Mouse (Mus musculus): Measurements from ENCODE around the gene Dnm2. TPM values are rescaled to one million over a fixed set of nuclear protein-coding genes. Genes with fewer than 3 reads are reported as not detected.

Gene Dnm2
- total RNA-seq, 2 experiments from 2014 or later: 63.4 to 89.9 TPM

GRCm38 (mm10) chr9:21428178-21428577, 3.5 kb downstream of the Dnm2 start:
- ATAC-seq (replicated peaks; ENCODE audit: poor library complexity): no peak

DNA sequence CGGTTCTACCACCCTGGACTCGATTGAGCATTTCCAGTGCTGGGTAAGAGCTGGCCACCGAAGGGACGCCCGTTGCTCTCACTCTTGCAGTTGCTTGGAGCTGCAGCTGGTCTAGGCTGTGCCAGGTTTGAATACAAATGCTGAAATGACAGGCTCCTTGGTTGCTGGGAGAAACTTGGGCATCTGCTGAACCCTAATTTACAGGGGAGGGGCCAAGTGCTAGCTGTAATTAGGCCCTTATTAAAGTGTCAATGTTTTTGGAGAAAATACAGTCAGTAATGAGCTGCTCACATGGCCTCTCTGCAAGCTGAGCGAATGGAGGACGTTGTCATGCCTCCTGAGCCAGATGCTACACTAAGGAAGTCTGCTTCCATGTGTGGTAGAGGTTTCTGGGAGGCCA, 6.0 kb downstream of the Dnm2 start:
- ATAC-seq (replicated peaks; ENCODE audit: poor library complexity): no peak

- no peak for ATAC-seq (replicated peaks; ENCODE audit: poor library complexity)
Observed at GRCm38 (mm10) chr9:21432066-21432465, 7.4 kb downstream of the Dnm2 start.

DNA sequence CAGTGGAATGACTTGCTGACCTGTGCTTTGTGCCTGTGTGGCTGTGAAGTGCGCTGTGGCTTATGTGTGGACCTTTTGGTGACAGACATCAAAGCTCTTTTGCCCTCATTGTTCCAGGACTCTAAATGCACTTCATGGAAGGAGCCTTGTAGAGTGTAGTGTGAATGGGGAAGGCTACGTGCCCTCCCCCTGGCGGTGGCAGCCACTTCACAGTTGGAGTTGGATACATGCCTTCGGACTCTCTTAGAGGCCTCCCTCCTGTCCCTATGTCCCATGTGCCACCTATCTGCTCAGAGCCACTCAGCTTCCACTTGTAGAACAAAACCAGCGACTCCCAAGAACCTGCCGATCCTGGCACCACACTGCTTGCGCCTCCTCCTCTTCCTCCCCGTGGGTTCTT, 9.1 kb downstream of the Dnm2 start:
- no peak for ATAC-seq (replicated peaks; ENCODE audit: poor library complexity)

DNA sequence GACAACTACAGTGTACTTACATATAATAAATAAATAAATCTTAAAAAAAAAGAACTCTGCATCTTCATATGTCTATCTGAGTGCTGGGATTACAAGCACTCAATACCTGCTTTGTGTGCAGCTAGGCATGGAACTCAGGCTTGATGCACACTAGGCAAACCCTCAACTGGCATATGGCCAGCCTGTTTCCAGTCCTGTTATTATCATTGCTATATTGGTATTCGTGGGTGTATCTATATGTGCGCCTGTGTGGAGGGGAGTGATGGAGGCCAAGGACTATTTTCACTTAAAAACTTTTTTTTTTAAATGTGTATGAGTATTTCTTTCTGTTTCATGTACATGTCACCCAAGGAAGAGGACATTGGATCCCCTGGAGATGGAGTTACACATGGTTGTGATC, 9.7 kb downstream of the Dnm2 start:
- ATAC-seq (replicated peaks; ENCODE audit: poor library complexity): no peak

DNA sequence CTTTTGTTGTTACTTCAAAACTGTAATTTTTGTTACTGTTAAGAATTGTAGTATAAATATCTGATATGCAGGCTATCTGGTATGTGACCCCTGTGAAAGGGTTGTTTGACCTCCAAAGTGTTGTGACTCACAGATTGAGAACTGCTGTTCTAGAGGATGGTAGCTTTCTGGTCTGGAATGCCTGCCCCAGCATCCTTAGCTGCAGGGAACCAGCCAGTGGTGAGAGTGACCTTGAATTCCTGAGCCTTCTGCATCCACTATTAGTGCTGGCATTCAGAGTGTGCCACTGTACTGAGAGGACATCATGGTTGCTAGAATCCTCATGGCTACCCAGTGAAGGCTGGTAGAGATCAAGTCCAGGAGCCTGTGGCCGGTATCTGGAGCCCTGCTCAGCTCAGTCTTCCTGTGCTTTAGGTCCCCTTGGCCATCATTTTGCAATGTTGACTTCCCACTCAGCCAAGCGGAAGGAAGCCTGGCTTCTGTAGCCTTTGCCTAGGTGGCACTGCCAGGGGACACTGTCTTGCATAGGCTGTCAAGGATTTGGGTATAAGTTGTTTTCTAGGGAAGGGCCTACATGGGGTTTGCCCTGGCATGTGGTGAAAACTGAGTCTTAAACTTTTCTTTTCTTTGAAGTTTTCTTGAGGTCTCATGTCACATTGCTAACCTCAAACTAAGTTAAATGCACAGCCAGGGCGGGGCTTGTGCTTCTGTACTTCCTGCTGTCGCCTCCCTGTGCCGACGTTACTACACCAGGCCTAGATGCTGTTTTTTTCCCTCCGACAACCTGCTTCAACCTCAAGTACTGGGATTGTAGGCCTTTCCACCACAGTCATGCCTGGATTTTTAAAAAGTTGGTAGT, 11.3 kb downstream of the Dnm2 start:
- ATAC-seq (replicated peaks; ENCODE audit: poor library complexity): peak; percentile 69

GRCm38 (mm10) chr9:21437577-21437976, 12.9 kb downstream of the Dnm2 start:
- peak; percentile 51 for ATAC-seq (replicated peaks; ENCODE audit: poor library complexity)

- 0 out of 2 replicates have a peak, but pooled peaks have one; percentile 24 for ATAC-seq (replicated peaks; ENCODE audit: poor library complexity)
Observed at GRCm38 (mm10) chr9:21438219-21438618, 13.5 kb downstream of the Dnm2 start.

- no peak for ATAC-seq (replicated peaks; ENCODE audit: poor library complexity)
Observed at GRCm38 (mm10) chr9:21439456-21439855, 14.7 kb downstream of the Dnm2 start.

- ATAC-seq (replicated peaks; ENCODE audit: poor library complexity): no peak
Observed at GRCm38 (mm10) chr9:21439914-21440313, 15.2 kb downstream of the Dnm2 start.

GRCm38 (mm10) chr9:21440387-21440786, 15.7 kb downstream of the Dnm2 start:
- ATAC-seq (replicated peaks; ENCODE audit: poor library complexity): no peak

GRCm38 (mm10) chr9:21443853-21444252, 19.1 kb downstream of the Dnm2 start:
- ATAC-seq (replicated peaks; ENCODE audit: poor library complexity): no peak

GRCm38 (mm10) chr9:21444574-21444973, 19.9 kb downstream of the Dnm2 start:
- no peak for ATAC-seq (replicated peaks; ENCODE audit: poor library complexity)

DNA sequence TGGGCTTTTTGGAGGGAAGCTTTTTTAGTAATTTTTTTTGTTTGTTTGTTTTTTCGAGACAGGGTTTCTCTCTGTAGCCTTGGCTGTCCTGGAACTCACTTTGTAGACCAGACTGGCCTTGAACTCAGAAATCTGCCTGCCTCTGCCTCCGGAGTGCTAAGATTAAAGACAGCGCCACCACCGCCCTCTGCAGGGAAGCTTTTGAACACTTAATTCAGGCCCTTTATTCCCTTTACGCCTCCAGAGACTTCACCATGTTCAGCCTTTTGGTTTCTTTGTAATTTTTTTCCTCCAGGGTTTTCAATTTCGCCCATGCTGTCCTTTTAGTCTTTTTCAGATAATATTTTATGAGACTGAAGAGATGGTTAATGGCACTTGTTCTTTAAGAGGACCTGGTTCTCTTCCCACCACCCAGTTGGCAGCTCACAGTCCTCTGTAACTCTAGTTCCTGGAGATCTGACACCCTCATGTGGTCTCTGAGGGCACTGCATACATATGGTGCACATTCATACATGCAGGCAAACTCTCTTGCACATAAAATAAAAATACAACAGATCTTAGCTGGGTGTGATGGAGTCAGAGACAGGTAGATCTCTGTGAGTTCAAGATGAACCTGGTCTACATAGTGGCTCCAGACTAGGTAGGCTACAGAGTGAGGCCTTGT, 20.5 kb downstream of the Dnm2 start:
- no peak for ATAC-seq (replicated peaks; ENCODE audit: poor library complexity)

GRCm38 (mm10) chr9:21447778-21448177, 23.1 kb downstream of the Dnm2 start:
- peak; percentile 35; the same call in 1 of the 2 replicates for ATAC-seq (replicated peaks; ENCODE audit: poor library complexity)

GRCm38 (mm10) chr9:21449710-21450109, 25.0 kb downstream of the Dnm2 start:
- no peak for ATAC-seq (replicated peaks; ENCODE audit: poor library complexity)

DNA sequence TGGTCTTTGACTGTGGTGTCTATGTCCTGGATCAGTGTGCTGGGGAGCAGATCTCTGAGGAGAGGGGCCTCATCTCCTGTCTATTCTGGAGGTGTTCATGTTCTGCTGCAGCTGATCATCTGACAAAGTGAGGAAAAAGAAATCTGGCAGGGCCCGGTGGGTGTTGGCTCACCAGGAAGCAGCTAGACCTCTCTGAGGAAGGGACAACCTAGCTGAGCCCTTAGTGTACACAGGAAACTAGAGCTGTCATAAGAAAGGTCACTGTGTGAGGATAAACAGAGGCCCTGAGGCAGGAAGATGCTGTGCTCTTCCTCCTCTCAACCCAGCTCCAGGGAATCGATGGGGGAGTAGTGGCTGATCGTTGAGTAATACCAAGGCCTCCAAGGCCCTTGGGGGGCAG, 25.6 kb downstream of the Dnm2 start:
- no peak for ATAC-seq (replicated peaks; ENCODE audit: poor library complexity)

GRCm38 (mm10) chr9:21451391-21451790, 26.7 kb downstream of the Dnm2 start:
- ATAC-seq (replicated peaks; ENCODE audit: poor library complexity): no peak

DNA sequence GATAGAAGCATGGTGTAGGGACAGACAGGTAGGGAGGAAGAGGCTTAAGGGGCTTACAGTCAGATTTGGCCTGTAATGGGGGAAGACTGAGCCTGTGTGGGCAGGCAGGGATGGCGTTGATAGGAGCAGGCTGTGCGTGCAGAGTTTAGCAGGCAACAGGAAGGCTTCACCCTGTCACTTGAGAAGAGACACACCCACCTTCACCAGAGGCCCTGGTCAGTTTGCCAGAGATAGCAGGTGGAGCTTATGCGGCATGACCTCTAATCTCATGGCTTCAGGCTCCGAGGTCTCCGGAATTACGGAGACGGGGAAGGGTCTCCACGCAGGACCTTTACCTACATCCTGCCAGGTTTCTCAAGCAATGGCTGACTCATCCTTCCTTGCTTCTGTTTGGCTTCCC, 27.2 kb downstream of the Dnm2 start:
- peak; percentile 28; the same call in 1 of the 2 replicates for ATAC-seq (replicated peaks; ENCODE audit: poor library complexity)

DNA sequence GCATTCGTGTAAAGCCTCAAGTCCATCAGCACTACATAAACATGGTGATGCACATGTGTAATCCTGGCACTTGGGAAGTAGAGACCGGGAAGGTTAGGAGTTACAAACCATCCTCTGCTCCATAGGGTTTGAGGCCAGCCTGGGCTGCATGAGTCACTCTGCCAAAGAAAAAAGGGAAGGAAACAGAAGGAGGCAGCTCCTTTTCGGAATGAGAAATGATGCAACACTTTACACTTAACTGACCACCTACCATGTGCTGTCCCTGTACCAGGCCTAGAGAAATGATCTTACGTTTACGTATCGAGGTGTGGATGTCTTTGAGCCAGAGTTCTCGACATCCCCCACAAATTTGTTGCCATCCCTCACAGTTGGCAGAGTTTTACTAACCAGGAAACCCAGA, 28.3 kb downstream of the Dnm2 start:
- peak; percentile 78 for ATAC-seq (replicated peaks; ENCODE audit: poor library complexity)

DNA sequence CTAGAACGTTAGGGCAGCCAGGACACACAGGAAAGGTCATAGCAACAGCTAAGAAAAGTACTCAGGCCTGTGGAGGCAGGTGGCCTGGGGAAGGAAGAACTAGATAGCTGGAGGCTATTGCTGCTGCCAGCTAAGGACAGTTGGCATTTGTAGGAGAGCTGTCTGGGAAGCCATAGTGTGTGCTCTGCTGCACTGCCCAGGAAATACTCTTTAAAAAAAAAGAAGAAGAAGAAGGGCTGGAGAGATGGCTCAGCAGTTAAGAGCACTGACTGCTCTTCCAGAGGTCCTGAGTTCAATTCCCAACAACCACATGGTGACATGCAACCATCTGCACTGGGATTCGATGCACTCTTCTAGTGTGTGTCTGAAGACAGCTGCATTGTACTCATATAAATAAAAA, 28.8 kb downstream of the Dnm2 start:
- ATAC-seq (replicated peaks; ENCODE audit: poor library complexity): peak; percentile 12

GRCm38 (mm10) chr9:21454556-21454955, 29.8 kb downstream of the Dnm2 start:
- ATAC-seq (replicated peaks; ENCODE audit: poor library complexity): no peak

All from megakaryocyte progenitor cell, adult 5-6 weeks (primary cell).